ENCODE assay signal across 8 mouse cellular contexts in genomic region chr10:25250108-25250507, GRCm38 (mm10). TPM values are rescaled to one million over a fixed set of nuclear protein-coding genes. Genes with fewer than 3 reads are reported as not detected.
DNase-seq lines count a peak whose midpoint lies in the region; ATAC-seq and TF ChIP-seq lines count a peak whose summit lies in the region.

No protein-coding gene starts in this region.

- H3K4me1 ChIP-seq in G1E (ENCODE audit: insufficient read depth, low read depth, low read length) = no peaks in the 10 kb centered on the region
- H3K4me1 ChIP-seq in forebrain, embryonic 16.5 days (replicated peaks; ENCODE audit: control insufficient read depth, insufficient read depth, low read length) = no peaks in the 10 kb centered on the region
- no peaks in the 10 kb centered on the region for H3K4me1 ChIP-seq in intestine, embryonic 15.5 days (replicated peaks)
- no peaks in the 10 kb centered on the region for H3K4me1 ChIP-seq in neural tube, embryonic 11.5 days (ENCODE audit: control insufficient read depth, insufficient read depth, low read length)

- H3K27me3 ChIP-seq in G1E (ENCODE audit: insufficient read depth, low read length) = peaks cover 7% of the 10 kb centered on the region; the same call in 1 of the 2 replicates
- no peaks in the 10 kb centered on the region for H3K27me3 ChIP-seq in forebrain, embryonic 16.5 days (replicated peaks; ENCODE audit: control insufficient read depth, insufficient read depth, low read length)
- H3K27me3 ChIP-seq in intestine, embryonic 15.5 days (replicated peaks) = no peaks in the 10 kb centered on the region
- no peaks in the 10 kb centered on the region for H3K27me3 ChIP-seq in neural tube, embryonic 11.5 days (ENCODE audit: control insufficient read depth, insufficient read depth, low read length)

- peak; percentile 57 for ATAC-seq in G1E (ENCODE audit: extremely low read depth, insufficient number of reproducible peaks, low FRiP score, poor library complexity, severe bottlenecking)
- ATAC-seq in forebrain, embryonic 16.5 days = 0 out of 2 replicates have a peak, but pooled peaks have one; percentile 20
- ATAC-seq in intestine, embryonic 15.5 days = 0 out of 2 replicates have a peak, but pooled peaks have one; percentile 36
- no peak for ATAC-seq in neural tube, embryonic 11.5 days (ENCODE audit: insufficient read depth, low FRiP score, low TSS enrichment)

- H3K9me3 ChIP-seq in G1E (replicated peaks) = no peaks in the 10 kb centered on the region
- H3K9me3 ChIP-seq in forebrain, embryonic 16.5 days (ENCODE audit: control insufficient read depth, low read length) = no peaks in the 10 kb centered on the region
- no peaks in the 10 kb centered on the region for H3K9me3 ChIP-seq in intestine, embryonic 15.5 days
- H3K9me3 ChIP-seq in neural tube, embryonic 11.5 days (ENCODE audit: control insufficient read depth, low read length) = no peaks in the 10 kb centered on the region

- no peak overlapping the region for H3K9ac ChIP-seq in forebrain, embryonic 16.5 days (replicated peaks; ENCODE audit: low read depth, low read length)
- H3K9ac ChIP-seq in intestine, embryonic 15.5 days = no peak overlapping the region
- H3K9ac ChIP-seq in neural tube, embryonic 11.5 days (ENCODE audit: low read length) = no peak overlapping the region

- peak; percentile 92 for TF ChIP-seq CTCF in G1E (IDR thresholded peaks at IDR 0.05; ENCODE audit: low read depth, low read length)

- H3K27ac ChIP-seq in forebrain, embryonic 16.5 days (ENCODE audit: low read length) = no peak overlapping the region
- H3K27ac ChIP-seq in intestine, embryonic 15.5 days = no peak overlapping the region
- H3K27ac ChIP-seq in neural tube, embryonic 11.5 days (ENCODE audit: low read depth, low read length) = no peak overlapping the region

- no peak overlapping the region for H3K4me3 ChIP-seq in G1E (ENCODE audit: low read depth, low read length)
- no peak overlapping the region for H3K4me3 ChIP-seq in forebrain, embryonic 16.5 days (replicated peaks; ENCODE audit: low read length)
- no peak overlapping the region for H3K4me3 ChIP-seq in intestine, embryonic 15.5 days (replicated peaks)
- no peak overlapping the region for H3K4me3 ChIP-seq in neural tube, embryonic 11.5 days (ENCODE audit: low read depth, low read length)

- no peaks in the 10 kb centered on the region for H3K36me3 ChIP-seq in G1E (replicated peaks)
- no peaks in the 10 kb centered on the region for H3K36me3 ChIP-seq in forebrain, embryonic 16.5 days (ENCODE audit: control insufficient read depth, insufficient read depth)
- H3K36me3 ChIP-seq in intestine, embryonic 15.5 days = no peaks in the 10 kb centered on the region
- H3K36me3 ChIP-seq in neural tube, embryonic 11.5 days (ENCODE audit: control insufficient read depth, insufficient read depth, low read length) = no peaks in the 10 kb centered on the region

- DNase-seq in A20 (ENCODE audit: low read depth, low spot score) (peak; percentile 82), G1E (ENCODE audit: low spot score) (peak; percentile 56), liver (peak; percentile 77)
- peak; percentile 45 to 60 for DNase-seq in cerebellum, adult 18-20 months
- peak; percentile 72 for DNase-seq in neural tube, embryonic 11.5 days (ENCODE audit: low spot score)
- peak; percentile 47 to 49 for DNase-seq in thymus, postnatal 36 days

- 40% methylated on average over 12 of the region's 12 CpGs for WGBS in forebrain, embryonic 16.5 days
- 50% methylated on average over 12 of the region's 12 CpGs for WGBS in intestine, embryonic 15.5 days
- WGBS in neural tube, embryonic 11.5 days = 42% methylated on average over 12 of the region's 12 CpGs

- H3K4me2 ChIP-seq in forebrain, embryonic 16.5 days (ENCODE audit: low read length) = no peak overlapping the region
- H3K4me2 ChIP-seq in intestine, embryonic 15.5 days (replicated peaks) = no peak overlapping the region
- H3K4me2 ChIP-seq in neural tube, embryonic 11.5 days (ENCODE audit: low read depth) = no peak overlapping the region

RNA-seq across cellular contexts. Expression of gene Akap7, which starts 57.6 kb away (rescaled TPM):
- total RNA-seq in G1E (2014; fragmentation: Nextera tagmentation) (not detected in 2 replicates), G1E (2017) (0.06 and 0.27 TPM in 2 replicates)
- not detected in 2 replicates for polyA plus RNA-seq in G1E (2012)
- 33.3 and 37.1 TPM in 2 replicates for polyA plus RNA-seq in forebrain, embryonic 16.5 days (2015; fragmentation: Nextera tagmentation; extraction: Ambion mirVana)
- 41.9 and 45.6 TPM in 2 replicates for polyA plus RNA-seq in intestine, embryonic 15.5 days (2015; fragmentation: Nextera tagmentation; extraction: Ambion mirVana)
- polyA plus RNA-seq in neural tube, embryonic 11.5 days (2014; fragmentation: Nextera tagmentation; extraction: Ambion mirVana) = 19.0 and 24.0 TPM in 2 replicates

Comparison
In these comparisons a context has a peak if more than half of its experiments do, and no peak if none do; other contexts are left out.
1. RNA of gene Akap7, which starts 57.6 kb away (polyA plus RNA-seq): 41.9 to 45.6 TPM in intestine, embryonic 15.5 days, 33.3 to 37.1 TPM in forebrain, embryonic 16.5 days and 19.0 to 24.0 TPM in neural tube, embryonic 11.5 days; not detected in G1E; every median in the first group is over 10 times any median in the second.
2. Peak in every context shown above with its lines, with median percentiles within 50 percentile points of each other: DNase-seq.